Comparison of ENCODE assay signal across 24 mouse cellular contexts in the genomic region with DNA sequence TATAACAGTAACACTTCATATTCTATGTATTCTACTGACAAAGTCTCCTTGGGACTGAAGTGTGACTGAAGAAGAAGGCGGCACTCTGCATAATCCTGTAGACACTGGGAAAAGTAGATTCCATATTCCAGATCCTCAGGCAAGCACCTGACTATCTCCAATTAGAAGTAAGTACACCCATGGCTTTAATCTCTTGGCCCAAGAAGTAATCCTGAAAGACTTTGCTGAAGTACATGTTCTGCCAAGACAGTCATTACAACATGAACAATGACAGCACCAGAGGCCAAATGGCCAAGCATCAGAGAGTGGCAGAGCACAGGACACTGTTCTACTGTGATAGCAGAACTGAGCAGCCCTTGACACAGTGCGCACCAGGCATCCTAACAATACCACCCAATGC.
DNase-seq lines count a peak whose midpoint lies in the region; ATAC-seq lines count a peak whose summit lies in the region.
"Had no signal": no experiment of that assay in that cellular context is flagged by ENCODE, and none has a peak within 500 bp of the region (broad histone marks: within the 10 kb centered on the region; RNA-seq: fewer than 3 reads in every experiment).

No protein-coding gene starts in this region.

- no peaks in the 10 kb centered on the region for H3K9me3 ChIP-seq in neural tube, embryonic 15.5 days (replicated peaks)
- H3K9me3 ChIP-seq: G1E had no signal

- no peak overlapping the region for H3K4me2 ChIP-seq in neural tube, embryonic 15.5 days

- no peaks in the 10 kb centered on the region for H3K36me3 ChIP-seq in neural tube, embryonic 15.5 days
- H3K36me3 ChIP-seq: G1E had no signal

- DNase-seq in heart, adult 11 months: peak; percentile 19
- no peak for DNase-seq in heart, postnatal 10 days
- DNase-seq in adipocyte (ENCODE audit: low spot score): peak; percentile 10
- peak; percentile 77 for DNase-seq in fat pad, adult 2 months (ENCODE audit: extremely low read depth, low read depth, low spot score)
- DNase-seq in gonadal fat pad, adult 2 months (ENCODE audit: low read depth): peak; percentile 83
- no peak for DNase-seq in ovary, adult 18-20 months (ENCODE audit: low spot score)
- DNase-seq: adrenal gland, adult 2 months; adrenal gland, adult 8-10 months; adrenal gland, postnatal 10 days; adrenal gland, postnatal 14 days; adrenal gland, postnatal 25 days; adrenal gland, postnatal 36 days; B cell, adult 2 months; cerebellum, adult 11 months; cerebellum, adult 11-12 months; cerebellum, adult 18-20 months; cerebellum, adult 2 months had no signal

- no peak overlapping the region for H3K27ac ChIP-seq in neural tube, embryonic 15.5 days (replicated peaks)

- intact Hi-C loops in heart, postnatal 10 days (cut with DNase I): no loop called here

- no peaks in the 10 kb centered on the region for H3K27me3 ChIP-seq in neural tube, embryonic 15.5 days (replicated peaks)
- H3K27me3 ChIP-seq: CH12.LX, Patski had no signal

- peaks cover 3% of the 10 kb centered on the region; the same call in 1 of the 2 replicates for H3K4me1 ChIP-seq in neural tube, embryonic 15.5 days

- H3K4me3 ChIP-seq in neural tube, embryonic 15.5 days (replicated peaks): no peak overlapping the region

- 96% methylated on average over 2 of the region's 2 CpGs for WGBS in neural tube, embryonic 15.5 days

- ATAC-seq in neural tube, embryonic 15.5 days (ENCODE audit: low FRiP score): no peak
- ATAC-seq in cerebellum, adult (ENCODE audit: insufficient number of reproducible peaks, low FRiP score, low TSS enrichment): no peak
- ATAC-seq: activated CD4-positive, CD25-positive, alpha-beta regulatory T cell, adult 4 months; CD4-positive, CD25-positive, alpha-beta regulatory T cell, adult 4 months; Patski had no signal

- H3K9ac ChIP-seq in neural tube, embryonic 15.5 days (replicated peaks): no peak overlapping the region

Comparison
In these comparisons a context has a peak if more than half of its experiments do, and no peak if none do; other contexts are left out.
1. DNase-seq: peak in heart, adult 11 months (single experiment), adipocyte (single experiment), fat pad, adult 2 months (single experiment) and gonadal fat pad, adult 2 months (single experiment); none in heart, postnatal 10 days (0 of 2) and ovary, adult 18-20 months (single experiment).